Mouse (Mus musculus) lung, embryonic 15.5 days (tissue): ENCODE results near the gene Os9. TPM values are rescaled to one million over a fixed set of nuclear protein-coding genes. Genes with fewer than 3 reads are reported as not detected.
"Not testable (repeated sequence)": the region's sequence is repeated elsewhere in the genome, so short reads cannot be mapped to it uniquely, and the experiment has no call there.

Source experiments
- ATAC-seq: fragments of 200-750 bp; cut with Nextera tagmentation; 2 replicates; pipeline ENCODE4 v1.8.0; 2017; ENCODE audit warnings: moderate number of reproducible peaks, borderline replicate concordance; ENCODE audit not compliant: low FRiP score, low TSS enrichment; ENCODE audit errors: extremely low read depth
- H3K27ac ChIP-seq: fragments of 300-500 bp; sonication (generic); 2 replicates; pipeline ENCODE4 v1.5.1; 2015; ENCODE audit warnings: moderate library complexity, mild to moderate bottlenecking, inconsistent platforms
- H3K27me3 ChIP-seq: fragments of 300-500 bp; sonication (generic); 2 replicates; pipeline ENCODE4 v1.6.1; 2015; ENCODE audit warnings: inconsistent platforms
- H3K36me3 ChIP-seq: fragments of 300-500 bp; sonication (generic); 2 replicates; pipeline ENCODE4 v1.6.1; 2015; ENCODE audit warnings: inconsistent platforms
- H3K4me1 ChIP-seq: fragments of 300-500 bp; sonication (generic); 2 replicates; pipeline ENCODE4 v1.6.1; 2015; ENCODE audit warnings: inconsistent platforms
- H3K4me2 ChIP-seq: fragments of 300-500 bp; sonication (generic); 2 replicates; pipeline ENCODE4 v1.6.1; 2015; ENCODE audit warnings: inconsistent platforms, mild to moderate bottlenecking, moderate library complexity
- H3K4me3 ChIP-seq: fragments of 300-500 bp; sonication (generic); 2 replicates; pipeline ENCODE4 v1.5.1; 2015; ENCODE audit warnings: mild to moderate bottlenecking, inconsistent platforms
- H3K9ac ChIP-seq: fragments of 300-500 bp; sonication (generic); 2 replicates; pipeline ENCODE4 v1.6.1; 2015; ENCODE audit warnings: inconsistent platforms
- H3K9me3 ChIP-seq: fragments of 300-500 bp; sonication (generic); 2 replicates; pipeline ENCODE4 v1.6.1; 2016; ENCODE audit warnings: inconsistent platforms
- WGBS: fragments of 180-500 bp; shearing (Covaris S2); methylation state at CpG from one replicate; pipeline ENCODE4 v1.1.7; 2015; 5-methylcytosine and 5-hydroxymethylcytosine counted together
- polyA plus RNA-seq: library from polyadenylated mRNA; unstranded; fragments of >200 nt; fragmentation: Nextera tagmentation; extraction: Ambion mirVana; gene quantifications from 2 replicates; pipeline ENCODE4 v1.2.1, GENCODE M21; 2015

Os9 gene
- polyA plus RNA-seq: 90.1 and 101 TPM in 2 replicates

GRCm38 (mm10) chr10:127121066-127121477 lies at the start of gene Os9:
TSS of gene Os9 (minus strand) at chr10:127121131.
- no peaks in the 10 kb centered on the region for H3K9me3 ChIP-seq
- H3K36me3 ChIP-seq: peaks cover 20% of the 10 kb centered on the region
- H3K4me1 ChIP-seq: peaks cover 21% of the 10 kb centered on the region
- peak within 1 kb of the TSS; percentile 84 for H3K4me3 ChIP-seq
- H3K9ac ChIP-seq: peak within 1 kb of the TSS; percentile 77
- WGBS: under 1% methylated on average over 19 of the region's 19 CpGs
- peak within 1 kb of the TSS; percentile 93 for H3K4me2 ChIP-seq
- ATAC-seq: peak; percentile 98
- H3K27me3 ChIP-seq: no peaks in the 10 kb centered on the region
- H3K27ac ChIP-seq: peak within 1 kb of the TSS; percentile 1; the same call in 1 of the 2 replicates

- Histone ChIP-seq H3K36me3 (no peaks in the 10 kb centered on the region), H3K9ac (no peak overlapping the region), H3K27me3 (peaks cover 77% of the 10 kb centered on the region), H3K9me3 (no peaks in the 10 kb centered on the region), H3K4me1 (peaks cover 38% of the 10 kb centered on the region), H3K27ac (no peak overlapping the region), H3K4me3 (peak overlapping the region; percentile 41; the same call in 1 of the 2 replicates), H3K4me2 (peak overlapping the region; percentile 75)
- ATAC-seq: no peak
- WGBS: 3% methylated on average over 22 of the region's 22 CpGs
Observed at GRCm38 (mm10) chr10:127170002-127170401, 49.1 kb upstream of the Os9 start.

GRCm38 (mm10) chr10:127167614-127168192 lies 46.8 kb upstream of the Os9 start:
- Histone ChIP-seq H3K36me3 (no peaks in the 10 kb centered on the region), H3K9ac (no peak overlapping the region), H3K27ac (no peak overlapping the region), H3K9me3 (no peaks in the 10 kb centered on the region), H3K4me2 (no peak overlapping the region), H3K4me3 (no peak overlapping the region), H3K4me1 (peaks cover 43% of the 10 kb centered on the region), H3K27me3 (peaks cover 94% of the 10 kb centered on the region)
- no peak for ATAC-seq
- WGBS: 30% methylated on average over 10 of the region's 10 CpGs

GRCm38 (mm10) chr10:127166771-127167613 lies 46.1 kb upstream of the Os9 start:
- H3K4me2 ChIP-seq: peak overlapping the region; percentile 100
- H3K27me3 ChIP-seq: peaks cover 89% of the 10 kb centered on the region
- no peaks in the 10 kb centered on the region for H3K36me3 ChIP-seq
- WGBS: 25% methylated on average over 15 of the region's 15 CpGs
- H3K4me1 ChIP-seq: peaks cover 43% of the 10 kb centered on the region
- no peak overlapping the region for H3K9ac ChIP-seq
- H3K4me3 ChIP-seq: peak overlapping the region; percentile 51
- ATAC-seq: no peak
- H3K27ac ChIP-seq: no peak overlapping the region
- no peaks in the 10 kb centered on the region for H3K9me3 ChIP-seq

GRCm38 (mm10) chr10:127166404-127166715 lies 45.4 kb upstream of the Os9 start:
- H3K9ac ChIP-seq: peak overlapping the region; percentile 45; the same call in 1 of the 2 replicates
- H3K36me3 ChIP-seq: no peaks in the 10 kb centered on the region
- 5% methylated on average over 11 of the region's 11 CpGs for WGBS
- H3K4me3 ChIP-seq: peak overlapping the region; percentile 51
- H3K4me2 ChIP-seq: peak overlapping the region; percentile 100
- no peak overlapping the region for H3K27ac ChIP-seq
- peaks cover 43% of the 10 kb centered on the region for H3K4me1 ChIP-seq
- no peak for ATAC-seq
- peaks cover 83% of the 10 kb centered on the region for H3K27me3 ChIP-seq
- H3K9me3 ChIP-seq: no peaks in the 10 kb centered on the region

GRCm38 (mm10) chr10:127165654-127166403 lies 44.9 kb upstream of the Os9 start:
- no peaks in the 10 kb centered on the region for H3K9me3 ChIP-seq
- H3K4me1 ChIP-seq: peaks cover 39% of the 10 kb centered on the region
- under 1% methylated on average over 53 of the region's 56 CpGs for WGBS
- ATAC-seq: peak; percentile 35; the same call in 1 of the 2 replicates
- H3K27ac ChIP-seq: no peak overlapping the region
- H3K9ac ChIP-seq: peak overlapping the region; percentile 45
- no peaks in the 10 kb centered on the region for H3K36me3 ChIP-seq
- H3K27me3 ChIP-seq: peaks cover 78% of the 10 kb centered on the region
- peak overlapping the region; percentile 100 for H3K4me2 ChIP-seq
- peak overlapping the region; percentile 51 for H3K4me3 ChIP-seq

GRCm38 (mm10) chr10:127165354-127165653 lies 44.4 kb upstream of the Os9 start:
- Histone ChIP-seq H3K9me3 (no peaks in the 10 kb centered on the region), H3K9ac (peak overlapping the region; percentile 45), H3K27ac (no peak overlapping the region), H3K4me1 (peaks cover 33% of the 10 kb centered on the region), H3K36me3 (no peaks in the 10 kb centered on the region), H3K4me2 (peak overlapping the region; percentile 100), H3K27me3 (peaks cover 72% of the 10 kb centered on the region), H3K4me3 (peak overlapping the region; percentile 51)
- no peak; the same call in 1 of the 2 replicates for ATAC-seq
- under 1% methylated on average over 42 of the region's 42 CpGs for WGBS

GRCm38 (mm10) chr10:127164631-127165353 lies 43.9 kb upstream of the Os9 start, which contains the start of gene B4galnt1:
TSS of gene B4galnt1 (plus strand) at chr10:127165225.
- WGBS: 2% methylated on average over 51 of the region's 52 CpGs
- H3K36me3 ChIP-seq: no peaks in the 10 kb centered on the region
- H3K9me3 ChIP-seq: no peaks in the 10 kb centered on the region
- peaks cover 28% of the 10 kb centered on the region for H3K4me1 ChIP-seq
- peak within 1 kb of the TSS; percentile 100 for H3K4me2 ChIP-seq
- peak within 1 kb of the TSS; percentile 51 for H3K4me3 ChIP-seq
- H3K9ac ChIP-seq: peak within 1 kb of the TSS; percentile 45
- H3K27me3 ChIP-seq: peaks cover 67% of the 10 kb centered on the region
- peak; percentile 84 for ATAC-seq
- no peak within 1 kb of the TSS for H3K27ac ChIP-seq

GRCm38 (mm10) chr10:127164190-127164589 lies 43.3 kb upstream of the Os9 start:
- ATAC-seq: no peak
- peaks cover 28% of the 10 kb centered on the region for H3K4me1 ChIP-seq
- WGBS: 94% methylated on average over 4 of the region's 4 CpGs
- H3K4me2 ChIP-seq: no peak overlapping the region
- H3K27ac ChIP-seq: no peak overlapping the region
- peaks cover 61% of the 10 kb centered on the region for H3K27me3 ChIP-seq
- H3K9ac ChIP-seq: no peak overlapping the region
- H3K9me3 ChIP-seq: no peaks in the 10 kb centered on the region
- no peak overlapping the region for H3K4me3 ChIP-seq
- no peaks in the 10 kb centered on the region for H3K36me3 ChIP-seq

GRCm38 (mm10) chr10:127162771-127163261 lies 41.9 kb upstream of the Os9 start:
- peaks cover 26% of the 10 kb centered on the region for H3K4me1 ChIP-seq
- not testable (repeated sequence) for ATAC-seq, H3K9ac ChIP-seq, H3K27ac ChIP-seq, H3K4me2 ChIP-seq, H3K4me3 ChIP-seq, H3K36me3 ChIP-seq, H3K9me3 ChIP-seq
- whole genome bisulfite sequencing: 28% methylated on average over 7 of the region's 7 CpGs
- H3K27me3 ChIP-seq: peaks cover 48% of the 10 kb centered on the region

- Histone ChIP-seq H3K9ac (no peak overlapping the region), H3K27ac (no peak overlapping the region), H3K4me3 (no peak overlapping the region), H3K4me1 (peaks cover 12% of the 10 kb centered on the region), H3K27me3 (peaks cover 27% of the 10 kb centered on the region), H3K9me3 (no peaks in the 10 kb centered on the region), H3K4me2 (no peak overlapping the region), H3K36me3 (no peaks in the 10 kb centered on the region)
- WGBS: 58% methylated on average over 3 of the region's 3 CpGs
- ATAC-seq: no peak
Observed at GRCm38 (mm10) chr10:127160728-127161127, 39.8 kb upstream of the Os9 start.
